Mouse (Mus musculus) testis, adult 10 weeks (tissue): ENCODE results near the gene 5730480H06Rik. TPM values are rescaled to one million over a fixed set of nuclear protein-coding genes. Genes with fewer than 3 reads are reported as not detected.

Experiments
- polyA plus RNA-seq: library from polyadenylated mRNA; stranded (reverse); fragments of 350-450 nt; fragmentation: Illumina TruSeq; extraction: RNeasy Lipid Tissue Mini Kit (QIAGEN cat#74804); gene quantifications from one replicate; pipeline ENCODE4 v1.2.3, GENCODE M21; 2014; ENCODE audit warnings: low read depth, low replicate concordance

Gene 5730480H06Rik
- polyA plus RNA-seq: 60.0 TPM

DNA sequence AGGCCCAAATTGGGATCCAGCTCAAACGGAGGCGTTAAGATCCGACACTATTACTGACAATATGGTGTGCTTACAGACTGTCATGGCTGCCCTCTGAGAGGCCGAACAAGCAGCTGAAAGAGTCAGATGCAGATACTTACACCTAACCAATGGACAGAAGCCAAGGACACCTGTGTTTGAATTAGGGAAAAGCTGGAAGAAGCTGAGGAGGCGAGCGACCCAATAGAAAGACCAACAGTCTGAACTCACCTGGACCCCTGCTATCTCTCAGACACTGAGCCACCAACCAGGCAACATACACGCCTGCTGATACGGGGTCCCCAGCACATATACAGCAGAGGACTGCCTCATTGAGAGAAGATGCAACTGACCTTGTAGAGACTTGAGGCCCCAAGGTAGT is at the start of gene 5730480H06Rik:
TSS of gene 5730480H06Rik (plus strand) at position 301 of the 400 bp plus-strand sequence.

